Mouse (Mus musculus): ENCODE measurements at regions not wholly inside any gene's neighbourhood (a gene's known extent, or its start where the extent isn't known, plus 50 kb on each side); places are given as distances from the start of the nearest gene placed in this dataset.
A peak's percentile ranks its signal among the peaks of the same experiment; 100 is the strongest.

DNA sequence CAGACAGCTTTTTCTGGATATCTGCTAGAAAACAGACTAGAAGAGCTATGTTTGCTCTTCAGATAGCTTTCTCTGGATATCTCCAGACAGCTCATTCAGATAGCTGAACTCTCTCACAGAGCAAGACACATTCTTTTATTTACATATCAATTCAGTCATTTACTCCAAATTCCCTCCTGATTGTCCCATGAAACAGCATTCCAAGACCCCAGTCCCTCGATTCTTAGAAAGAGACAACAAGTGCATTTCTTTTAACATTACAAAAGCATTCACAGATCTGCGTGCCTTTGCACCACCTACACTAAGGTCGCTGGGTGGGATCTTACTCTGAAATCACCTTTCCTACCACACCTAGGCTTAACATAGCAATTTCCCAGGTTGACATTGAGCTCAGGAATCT is 1039.5 kb upstream of the Ddx18 start:
- no peak overlapping the region for H3K4me2 ChIP-seq (replicated peaks)
- H3K9me3 ChIP-seq: no peaks in the 10 kb centered on the region
- H3K27me3 ChIP-seq: no peaks in the 10 kb centered on the region
- H3K36me3 ChIP-seq: no peaks in the 10 kb centered on the region
- no peak overlapping the region for H3K9ac ChIP-seq (replicated peaks)
- H3K4me3 ChIP-seq: no peak overlapping the region
- H3K4me1 ChIP-seq: no peaks in the 10 kb centered on the region
- ATAC-seq (ENCODE audit: low FRiP score, low read depth): no peak
- WGBS: 55% methylated on average over 3 of the region's 3 CpGs
- H3K27ac ChIP-seq (replicated peaks): no peak overlapping the region

DNA sequence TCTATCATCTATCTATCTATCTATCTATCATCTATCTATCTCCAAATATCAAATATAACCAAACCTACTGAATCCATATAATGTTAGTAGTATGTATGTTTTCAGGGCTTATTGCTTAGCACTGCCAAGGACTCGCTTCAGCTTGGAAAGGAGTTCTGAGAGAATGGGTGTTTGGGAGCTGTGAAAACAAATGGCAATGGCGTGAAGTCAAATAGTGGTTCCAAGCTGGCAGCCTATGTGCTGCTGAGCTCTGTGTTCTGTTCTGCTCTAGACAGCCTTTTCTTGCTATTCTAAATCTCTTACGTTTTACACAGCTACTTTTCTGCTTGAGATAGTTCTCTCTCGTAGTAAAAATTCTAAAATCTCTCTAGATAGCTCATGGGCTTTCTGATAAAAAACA is 1008.2 kb upstream of the Ddx18 start:
- Histone ChIP-seq H3K4me2 (replicated peaks) (no peak overlapping the region), H3K27me3 (no peaks in the 10 kb centered on the region), H3K9me3 (no peaks in the 10 kb centered on the region), H3K9ac (replicated peaks) (no peak overlapping the region), H3K4me1 (no peaks in the 10 kb centered on the region), H3K4me3 (no peak overlapping the region), H3K36me3 (no peaks in the 10 kb centered on the region), H3K27ac (replicated peaks) (no peak overlapping the region)
- no peak for ATAC-seq (ENCODE audit: low FRiP score, low read depth)
- WGBS: 85% methylated on average over 4 of the region's 4 CpGs

DNA sequence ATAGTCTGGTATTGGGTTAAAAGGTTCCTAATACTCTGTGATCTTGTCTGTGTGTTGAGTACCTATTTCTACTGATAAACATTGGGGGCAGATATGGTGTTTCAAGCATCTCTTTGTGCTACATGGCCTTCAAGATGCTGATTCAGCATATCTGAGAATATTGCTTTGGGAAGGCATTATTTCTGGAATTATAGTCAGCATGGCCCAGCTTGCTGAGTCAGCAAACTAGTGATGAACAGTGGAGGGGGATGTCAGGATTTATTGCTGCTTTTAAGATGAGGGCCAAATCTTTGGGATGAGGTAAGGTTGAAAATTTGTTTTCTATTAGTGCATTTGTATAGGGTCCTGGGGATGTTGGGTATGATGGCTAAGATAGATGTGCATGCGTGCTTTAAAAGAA is 983.8 kb upstream of the Ddx18 start:
- 93% methylated on average over 1 of the region's 1 CpGs for WGBS
- H3K4me2 ChIP-seq (replicated peaks): no peak overlapping the region
- no peak overlapping the region for H3K4me3 ChIP-seq
- H3K27ac ChIP-seq (replicated peaks): no peak overlapping the region
- no peaks in the 10 kb centered on the region for H3K4me1 ChIP-seq
- ATAC-seq (ENCODE audit: low FRiP score, low read depth): no peak
- no peak overlapping the region for H3K9ac ChIP-seq (replicated peaks)
- H3K9me3 ChIP-seq: no peaks in the 10 kb centered on the region
- no peaks in the 10 kb centered on the region for H3K27me3 ChIP-seq
- H3K36me3 ChIP-seq: no peaks in the 10 kb centered on the region

DNA sequence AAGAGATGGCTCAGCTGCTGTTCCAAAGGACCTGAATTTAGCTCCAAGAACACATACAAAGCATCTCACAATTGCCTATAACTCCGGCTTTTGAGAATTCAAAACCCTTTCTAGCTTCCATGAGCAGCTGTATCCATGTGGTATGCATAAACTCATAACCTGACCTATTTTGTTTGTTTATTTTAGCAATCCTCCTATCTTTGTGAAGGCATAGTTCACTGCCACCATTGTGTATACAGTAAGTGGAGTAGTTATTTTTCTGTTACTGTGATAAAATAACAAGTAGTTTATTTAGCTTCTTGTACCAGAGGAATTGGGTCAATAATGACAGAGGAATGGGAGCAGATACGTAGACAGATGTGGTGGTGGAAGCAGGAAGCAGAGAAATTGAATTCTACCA is 941.8 kb upstream of the Ddx18 start:
- WGBS: 85% methylated on average over 2 of the region's 2 CpGs
- Histone ChIP-seq H3K4me3 (no peak overlapping the region), H3K9me3 (no peaks in the 10 kb centered on the region), H3K27ac (replicated peaks) (no peak overlapping the region), H3K9ac (replicated peaks) (no peak overlapping the region), H3K4me1 (no peaks in the 10 kb centered on the region), H3K36me3 (no peaks in the 10 kb centered on the region), H3K4me2 (replicated peaks) (no peak overlapping the region), H3K27me3 (no peaks in the 10 kb centered on the region)
- ATAC-seq (ENCODE audit: low FRiP score, low read depth): no peak

DNA sequence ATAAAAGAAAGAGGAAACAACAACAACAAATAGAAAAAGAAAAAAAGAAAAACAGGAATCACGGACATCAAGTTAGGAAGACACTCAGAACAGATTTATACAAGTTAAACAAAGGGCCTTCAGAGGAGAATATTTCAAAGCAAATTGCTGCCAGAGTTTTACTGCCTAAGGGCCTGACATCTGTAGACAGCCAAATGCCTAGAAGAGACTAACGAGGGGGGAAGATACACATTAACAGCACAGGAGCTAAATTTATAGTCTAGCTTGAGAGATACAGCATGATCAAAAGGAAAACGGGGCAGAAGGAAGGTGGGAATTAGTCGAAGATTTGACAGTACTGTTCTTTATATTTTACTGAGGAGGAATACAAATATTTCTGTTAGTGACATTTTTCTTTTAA is 933.9 kb upstream of the Ddx18 start:
- H3K36me3 ChIP-seq: no peaks in the 10 kb centered on the region
- H3K4me3 ChIP-seq: no peak overlapping the region
- no peak for ATAC-seq (ENCODE audit: low FRiP score, low read depth)
- H3K9me3 ChIP-seq: no peaks in the 10 kb centered on the region
- H3K4me1 ChIP-seq: no peaks in the 10 kb centered on the region
- H3K27ac ChIP-seq (replicated peaks): no peak overlapping the region
- WGBS: 67% methylated on average over 4 of the region's 4 CpGs
- H3K9ac ChIP-seq (replicated peaks): no peak overlapping the region
- H3K27me3 ChIP-seq: no peaks in the 10 kb centered on the region
- no peak overlapping the region for H3K4me2 ChIP-seq (replicated peaks)

DNA sequence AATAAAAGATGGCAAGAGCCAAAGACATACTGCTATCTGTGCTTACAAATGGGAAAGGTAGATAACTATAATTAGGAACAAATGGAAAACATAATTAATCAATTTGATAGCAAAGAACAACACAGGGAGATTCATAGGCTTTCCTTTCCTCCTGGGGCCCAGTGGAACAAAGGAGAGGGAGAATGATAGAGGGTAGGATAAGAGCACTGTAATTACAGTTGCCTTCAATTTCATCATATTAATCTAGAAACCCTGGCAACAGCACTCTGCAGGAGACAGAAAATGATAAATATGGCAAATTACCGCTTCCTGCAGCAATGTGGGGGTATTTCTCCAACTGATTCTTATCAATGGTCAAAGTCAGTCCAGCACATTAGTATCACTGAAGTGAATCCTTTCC is 910.2 kb upstream of the Ddx18 start:
- no peaks in the 10 kb centered on the region for H3K36me3 ChIP-seq
- H3K4me1 ChIP-seq: no peaks in the 10 kb centered on the region
- H3K9me3 ChIP-seq: no peaks in the 10 kb centered on the region
- ATAC-seq (ENCODE audit: low FRiP score, low read depth): no peak
- no peak overlapping the region for H3K4me3 ChIP-seq
- H3K4me2 ChIP-seq (replicated peaks): no peak overlapping the region
- WGBS: 74% methylated on average over 1 of the region's 1 CpGs
- H3K27ac ChIP-seq (replicated peaks): no peak overlapping the region
- H3K27me3 ChIP-seq: no peaks in the 10 kb centered on the region
- no peak overlapping the region for H3K9ac ChIP-seq (replicated peaks)

DNA sequence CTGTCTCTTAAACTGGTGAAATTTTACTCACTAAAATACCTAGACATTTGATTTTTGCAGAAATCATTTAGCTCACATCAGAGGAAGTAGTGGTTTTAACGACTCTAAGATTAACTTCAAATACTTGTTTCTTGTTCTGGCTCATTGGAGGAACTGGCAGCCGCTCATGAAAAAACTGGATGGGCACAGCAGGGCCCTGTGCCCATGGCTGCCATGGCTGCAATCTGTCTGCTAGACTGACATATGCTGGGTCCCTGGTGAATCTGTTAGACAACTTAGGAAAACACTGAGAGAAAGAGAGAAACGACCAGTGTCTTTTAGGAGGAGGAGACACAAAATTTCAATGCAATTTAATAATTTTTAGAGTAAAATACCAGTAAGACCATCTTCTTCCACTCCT is 896.1 kb upstream of the Ddx18 start:
- H3K36me3 ChIP-seq: no peaks in the 10 kb centered on the region
- no peak for ATAC-seq (ENCODE audit: low FRiP score, low read depth)
- no peak overlapping the region for H3K4me2 ChIP-seq (replicated peaks)
- no peaks in the 10 kb centered on the region for H3K27me3 ChIP-seq
- no peaks in the 10 kb centered on the region for H3K9me3 ChIP-seq
- H3K4me3 ChIP-seq: no peak overlapping the region
- no peak overlapping the region for H3K9ac ChIP-seq (replicated peaks)
- WGBS: 82% methylated on average over 3 of the region's 3 CpGs
- no peaks in the 10 kb centered on the region for H3K4me1 ChIP-seq
- no peak overlapping the region for H3K27ac ChIP-seq (replicated peaks)

DNA sequence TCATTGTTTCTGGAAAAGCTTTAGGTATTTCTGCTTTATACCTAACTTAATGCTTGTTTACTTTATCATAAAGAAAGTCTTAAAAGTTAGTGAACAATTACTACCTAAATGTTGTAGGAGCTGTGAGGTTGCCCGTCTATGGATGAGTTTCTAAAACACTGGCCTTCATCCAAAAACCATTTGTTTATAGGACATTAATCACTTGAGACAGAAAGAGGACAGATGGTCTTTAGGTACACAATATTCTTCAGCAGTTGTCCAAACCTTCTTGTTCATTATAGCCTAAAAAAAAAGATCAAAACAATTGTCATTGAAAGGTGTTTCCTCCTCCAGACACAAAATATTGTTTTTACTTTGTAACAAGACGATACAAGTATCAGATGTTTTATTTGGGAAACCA is 891.3 kb upstream of the Ddx18 start:
- 87% methylated on average over 2 of the region's 2 CpGs for WGBS

DNA sequence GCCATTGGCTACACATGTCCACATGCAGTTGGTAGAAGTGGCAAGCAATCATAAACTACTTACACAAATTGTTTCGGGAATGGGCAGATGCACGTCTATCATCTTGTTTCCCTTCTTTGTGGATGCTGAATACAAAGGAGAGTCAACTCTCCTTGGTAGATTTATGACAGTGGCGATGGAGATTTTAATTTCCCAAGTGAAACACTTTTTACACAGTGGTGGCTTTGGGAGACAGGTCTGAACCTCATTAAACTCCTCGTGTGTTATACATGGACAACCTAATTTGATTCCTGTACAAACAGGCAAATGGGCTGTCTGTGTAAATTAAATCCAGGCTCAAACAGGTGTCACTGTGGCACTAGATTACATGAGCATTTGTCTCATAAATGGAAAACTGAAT is 887.1 kb upstream of the Ddx18 start:
- no peak overlapping the region for H3K9ac ChIP-seq (replicated peaks)
- no peaks in the 10 kb centered on the region for H3K9me3 ChIP-seq
- H3K4me1 ChIP-seq: no peaks in the 10 kb centered on the region
- 77% methylated on average over 4 of the region's 4 CpGs for WGBS
- H3K4me3 ChIP-seq: no peak overlapping the region
- H3K27ac ChIP-seq (replicated peaks): no peak overlapping the region
- ATAC-seq (ENCODE audit: low FRiP score, low read depth): no peak
- no peak overlapping the region for H3K4me2 ChIP-seq (replicated peaks)
- no peaks in the 10 kb centered on the region for H3K27me3 ChIP-seq
- no peaks in the 10 kb centered on the region for H3K36me3 ChIP-seq

More for the DNA sequence above, 891.3 kb upstream of the Ddx18 start:
- Histone ChIP-seq H3K4me3 (no peak overlapping the region), H3K9ac (replicated peaks) (no peak overlapping the region), H3K27ac (replicated peaks) (no peak overlapping the region), H3K36me3 (no peaks in the 10 kb centered on the region), H3K27me3 (no peaks in the 10 kb centered on the region), H3K4me1 (no peaks in the 10 kb centered on the region), H3K4me2 (replicated peaks) (no peak overlapping the region), H3K9me3 (no peaks in the 10 kb centered on the region)
- no peak for ATAC-seq (ENCODE audit: low FRiP score, low read depth)

DNA sequence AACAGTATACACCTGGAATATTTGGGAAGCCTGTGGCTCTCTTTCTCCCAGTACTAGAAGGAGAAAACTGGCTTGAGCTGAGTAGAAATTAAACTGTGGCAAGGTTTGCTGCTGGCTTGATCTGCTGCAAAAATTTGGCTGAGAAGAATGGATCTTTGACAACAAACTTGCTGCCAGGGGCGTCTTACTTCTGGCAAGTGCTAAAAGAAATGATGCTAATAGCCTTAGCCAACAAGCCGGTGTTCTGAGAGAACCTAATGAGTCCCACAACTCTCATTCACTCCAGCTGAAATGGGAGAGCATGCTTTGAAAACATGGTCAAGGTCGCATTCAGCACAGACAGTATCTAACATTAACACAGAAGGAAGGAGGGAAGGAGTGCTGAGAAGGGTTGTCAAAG is 885.8 kb upstream of the Ddx18 start:
- H3K9ac ChIP-seq (replicated peaks): no peak overlapping the region
- 82% methylated on average over 3 of the region's 3 CpGs for WGBS
- no peaks in the 10 kb centered on the region for H3K36me3 ChIP-seq
- H3K4me1 ChIP-seq: no peaks in the 10 kb centered on the region
- H3K27ac ChIP-seq (replicated peaks): no peak overlapping the region
- H3K4me3 ChIP-seq: no peak overlapping the region
- ATAC-seq (ENCODE audit: low FRiP score, low read depth): no peak
- H3K4me2 ChIP-seq (replicated peaks): no peak overlapping the region
- H3K27me3 ChIP-seq: no peaks in the 10 kb centered on the region
- no peaks in the 10 kb centered on the region for H3K9me3 ChIP-seq

DNA sequence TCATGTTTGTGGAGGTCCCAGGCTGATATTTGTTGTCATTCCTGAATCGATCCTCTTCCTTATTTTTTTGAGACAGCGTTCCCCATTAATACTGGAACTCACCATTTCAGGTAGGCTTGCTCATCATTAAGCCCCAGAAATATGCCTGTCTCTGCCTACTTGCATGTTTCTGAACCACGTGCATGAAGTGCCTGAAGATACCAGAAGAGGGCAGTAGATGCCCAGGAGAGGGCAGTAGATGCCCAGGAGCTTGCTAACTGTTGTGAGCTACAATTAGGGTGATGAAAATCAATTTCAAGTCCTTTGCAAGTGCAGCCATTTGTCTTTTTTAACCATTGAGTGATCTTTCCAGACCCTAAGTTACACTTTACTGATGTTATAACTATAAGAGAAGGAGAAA is 871.6 kb upstream of the Ddx18 start:
- H3K4me2 ChIP-seq (replicated peaks): no peak overlapping the region
- no peaks in the 10 kb centered on the region for H3K9me3 ChIP-seq
- no peaks in the 10 kb centered on the region for H3K36me3 ChIP-seq
- no peaks in the 10 kb centered on the region for H3K27me3 ChIP-seq
- H3K27ac ChIP-seq (replicated peaks): no peak overlapping the region
- 82% methylated on average over 3 of the region's 3 CpGs for WGBS
- no peaks in the 10 kb centered on the region for H3K4me1 ChIP-seq
- ATAC-seq (ENCODE audit: low FRiP score, low read depth): no peak
- no peak overlapping the region for H3K4me3 ChIP-seq
- no peak overlapping the region for H3K9ac ChIP-seq (replicated peaks)

DNA sequence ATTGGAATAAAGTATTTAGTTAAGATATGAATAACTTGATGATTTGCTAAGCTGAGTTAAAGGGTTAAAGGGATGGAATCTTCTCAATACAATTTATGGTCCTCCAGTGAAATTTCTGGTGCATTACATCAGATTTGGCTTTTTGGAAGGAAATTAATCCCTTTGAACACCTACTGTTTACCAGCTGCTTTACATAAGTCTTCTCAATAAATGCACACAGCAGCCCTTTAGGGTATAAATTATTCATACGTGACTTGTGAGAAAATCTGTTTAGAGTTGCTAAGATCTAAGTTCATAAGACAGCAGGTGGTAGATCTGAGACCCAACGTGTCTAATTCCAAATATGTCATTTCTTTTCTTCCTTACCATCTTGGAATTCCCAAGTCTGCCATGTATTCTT is 855.7 kb upstream of the Ddx18 start:
- Histone ChIP-seq H3K36me3 (no peaks in the 10 kb centered on the region), H3K27ac (replicated peaks) (no peak overlapping the region), H3K9me3 (no peaks in the 10 kb centered on the region), H3K27me3 (no peaks in the 10 kb centered on the region), H3K4me1 (no peaks in the 10 kb centered on the region), H3K4me2 (replicated peaks) (no peak overlapping the region), H3K9ac (replicated peaks) (no peak overlapping the region), H3K4me3 (no peak overlapping the region)
- peak; percentile 58; the same call in 1 of the 2 replicates for ATAC-seq (ENCODE audit: low FRiP score, low read depth)
- WGBS: 47% methylated on average over 2 of the region's 2 CpGs

DNA sequence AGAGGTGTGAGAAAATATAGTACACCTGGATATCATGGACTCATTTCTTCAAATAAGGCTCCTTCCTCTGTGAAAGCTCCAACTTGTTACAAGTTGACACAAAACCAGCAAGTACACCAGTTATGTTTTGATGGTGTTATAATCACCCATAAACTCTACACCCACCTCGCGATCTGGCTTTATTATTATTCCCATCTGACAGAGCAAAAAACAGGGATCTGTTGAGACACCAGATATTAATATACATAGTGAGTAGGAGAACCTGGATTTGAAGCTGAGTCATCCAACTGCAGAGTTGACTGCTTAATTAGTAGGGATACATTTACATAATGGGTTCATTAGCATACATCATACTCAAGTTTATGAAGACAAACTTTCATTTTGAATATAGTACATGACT is 828.6 kb upstream of the Ddx18 start:
- WGBS: 95% methylated on average over 2 of the region's 2 CpGs
- Histone ChIP-seq H3K9me3 (no peaks in the 10 kb centered on the region), H3K4me1 (no peaks in the 10 kb centered on the region), H3K27ac (replicated peaks) (no peak overlapping the region), H3K4me2 (replicated peaks) (no peak overlapping the region), H3K27me3 (no peaks in the 10 kb centered on the region), H3K9ac (replicated peaks) (no peak overlapping the region), H3K4me3 (no peak overlapping the region), H3K36me3 (no peaks in the 10 kb centered on the region)
- ATAC-seq (ENCODE audit: low FRiP score, low read depth): no peak
